Mouse (Mus musculus): ENCODE measurements around the gene Plekhh2.

DNA sequence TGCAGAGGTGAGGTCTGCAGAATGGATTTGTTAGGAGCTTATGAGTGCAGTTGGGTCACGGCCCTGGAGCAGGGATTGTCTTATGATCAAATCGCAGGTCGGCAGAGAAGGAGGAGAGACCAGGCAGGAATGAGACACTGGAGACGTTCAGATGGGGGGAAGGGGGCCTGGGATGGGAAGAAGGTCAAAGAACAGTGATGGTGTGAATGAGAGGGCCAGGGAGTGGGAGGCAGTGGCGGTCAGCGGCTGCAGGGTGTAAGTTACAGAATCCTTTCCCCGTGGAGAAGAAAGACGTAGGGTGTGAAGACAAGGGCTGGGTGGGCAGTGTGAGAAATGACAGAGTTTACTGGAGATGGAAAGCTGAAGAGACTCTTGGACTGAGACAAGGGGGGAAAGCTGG, 69.1 kb downstream of the Plekhh2 start:
- TF ChIP-seq MAX (IDR thresholded peaks at IDR 0.05; ENCODE audit: low read length) (no peak), POLR2AphosphoS2 (IDR thresholded peaks at IDR 0.05; ENCODE audit: low read length) (no peak), RAD21 (IDR thresholded peaks at IDR 0.05; ENCODE audit: low read depth, low read length) (no peak), EP300 (IDR thresholded peaks at IDR 0.05; ENCODE audit: low read depth in 1 of 2, low read length in 2 of 2) (no peak)

Data from MEL (cell line).